Mouse (Mus musculus): ENCODE results near the gene Mrpl32.

DNA sequence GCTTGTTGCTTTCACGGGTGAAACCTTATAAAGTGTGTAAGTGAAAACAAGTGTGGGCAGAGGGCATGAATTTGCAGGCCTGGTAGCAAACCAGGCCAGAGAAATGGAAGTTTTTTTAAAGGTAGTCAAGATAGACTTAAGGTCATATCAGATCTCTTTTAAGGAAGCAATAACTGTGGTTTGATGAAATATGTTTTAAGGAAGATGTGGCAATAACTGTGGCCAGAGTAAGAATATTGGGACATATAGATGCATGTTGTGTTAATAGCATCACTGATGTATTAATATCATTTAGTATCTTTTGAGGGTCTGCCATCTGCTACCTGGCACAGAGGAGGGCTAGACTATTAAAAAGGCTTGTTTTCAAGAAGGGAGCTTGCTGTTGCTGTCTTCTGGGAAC is 27.0 kb upstream of the Mrpl32 start:
- no peak for TF ChIP-seq CEBPB (IDR thresholded peaks at IDR 0.05; ENCODE audit: insufficient read depth, poor library complexity, severe bottlenecking)
- no peak for TF ChIP-seq POLR2A (IDR thresholded peaks at IDR 0.05; ENCODE audit: insufficient read length, low read depth)
- TF ChIP-seq MYOG (IDR thresholded peaks at IDR 0.05; ENCODE audit: control insufficient read depth in 1 of 3, insufficient read depth in 1 of 3, insufficient read length in 2 of 3, low read depth in 2 of 3) = no peak
- TF ChIP-seq POLR2AphosphoS2 (IDR thresholded peaks at IDR 0.05; ENCODE audit: insufficient read length, low read depth) = no peak
- TF ChIP-seq REST (IDR thresholded peaks at IDR 0.05; ENCODE audit: insufficient read depth, insufficient read length) = no peak
- no peak for TF ChIP-seq USF1 (IDR thresholded peaks at IDR 0.05; ENCODE audit: low read depth)
- TF ChIP-seq E2F4 (IDR thresholded peaks at IDR 0.05; ENCODE audit: insufficient read depth) = no peak
- TF ChIP-seq MAX (IDR thresholded peaks at IDR 0.05; ENCODE audit: low read depth) = no peak
- no peak for TF ChIP-seq TCF12 (IDR thresholded peaks at IDR 0.05; ENCODE audit: insufficient read depth, poor library complexity, severe bottlenecking)

Measured in myocyte (in vitro differentiated cells).